Comparison of ENCODE assay signal across 9 mouse cellular contexts in the genomic region with DNA sequence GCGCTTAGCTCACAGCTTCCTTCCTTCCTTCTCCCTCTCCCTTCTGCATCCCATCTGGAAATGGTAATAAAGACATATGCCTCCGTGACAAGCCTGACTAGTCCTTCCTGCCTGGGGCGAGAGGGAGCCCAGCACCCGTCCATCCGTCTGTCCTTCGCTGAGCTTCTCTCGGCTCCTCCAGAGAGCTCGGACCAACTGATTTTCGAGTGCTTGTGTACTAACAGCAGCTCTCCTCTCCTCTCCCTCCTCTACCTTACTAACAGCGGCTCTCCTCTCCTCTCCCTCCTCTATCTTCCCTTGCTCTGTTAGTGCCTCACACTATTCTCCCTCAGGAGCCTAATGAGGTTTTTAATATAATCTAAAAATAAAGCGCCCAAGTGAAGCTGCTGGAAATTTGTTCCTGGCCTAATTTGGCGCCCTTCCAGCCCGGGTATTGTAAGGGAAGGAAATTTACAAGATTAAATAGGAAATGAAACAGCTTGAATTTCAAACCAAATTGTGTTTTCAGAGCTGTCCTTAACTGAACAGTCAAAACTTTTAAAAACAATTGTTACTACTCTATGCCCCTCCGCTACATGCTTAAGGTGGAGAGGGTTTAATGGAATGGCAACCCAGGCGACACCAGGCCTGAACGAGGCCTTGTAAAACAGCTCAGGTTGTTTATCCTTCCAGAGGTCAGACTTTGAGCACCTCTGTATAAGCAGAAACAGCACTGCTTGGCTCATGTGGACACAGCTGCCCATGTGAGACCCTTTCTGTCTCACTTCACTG. TPM values are rescaled to one million over a fixed set of nuclear protein-coding genes. Genes with fewer than 3 reads are reported as not detected.
A peak's percentile ranks its signal among the peaks of the same experiment; 100 is the strongest.
DNase-seq lines count a peak whose midpoint lies in the region; ATAC-seq lines count a peak whose summit lies in the region.
"Had no signal": no experiment of that assay in that cellular context is flagged by ENCODE, and none has a peak within 500 bp of the region (broad histone marks: within the 10 kb centered on the region; RNA-seq: fewer than 3 reads in every experiment).

No protein-coding gene starts in this region.

- H3K4me1 ChIP-seq in lung, embryonic 15.5 days: no peaks in the 10 kb centered on the region

- WGBS in lung, embryonic 15.5 days: 59% methylated on average over 16 of the region's 16 CpGs

- no peak for ATAC-seq in lung, embryonic 15.5 days (ENCODE audit: borderline replicate concordance, extremely low read depth, low FRiP score, low TSS enrichment)

- H3K9ac ChIP-seq in lung, embryonic 15.5 days: no peak overlapping the region

- no peak overlapping the region for H3K4me2 ChIP-seq in lung, embryonic 15.5 days

- peak; percentile 48 for DNase-seq in adrenal gland, postnatal 14 days
- no peak for DNase-seq in adrenal gland, postnatal 4 days (ENCODE audit: low spot score in 2 of 2)
- no peak for DNase-seq in lung, postnatal 4 days
- DNase-seq in kidney, adult 18-20 months: peak; percentile 28
- peak; percentile 34 for DNase-seq in right cerebral cortex, postnatal 14 days
- DNase-seq in frontal cortex, adult 2 months (ENCODE audit: extremely low spot score in 1 of 2, low spot score in 1 of 2): no peak
- DNase-seq in retina, embryonic 14.5 days (ENCODE audit: low spot score): no peak

- H3K4me3 ChIP-seq in lung, embryonic 15.5 days: no peak overlapping the region

- peak overlapping the region; percentile 61; the same call in 1 of the 2 replicates for H3K27ac ChIP-seq in lung, embryonic 15.5 days

- no peaks in the 10 kb centered on the region for H3K9me3 ChIP-seq in lung, embryonic 15.5 days

- no peaks in the 10 kb centered on the region for H3K27me3 ChIP-seq in lung, embryonic 15.5 days

- H3K36me3 ChIP-seq in lung, embryonic 15.5 days: peaks cover 58% of the 10 kb centered on the region

RNA-seq across cellular contexts. Expression of gene 1700010B08Rik, which starts 16.9 kb away (rescaled TPM):
- not detected in 2 replicates for total RNA-seq in adrenal gland, postnatal 14 days (2021)
- total RNA-seq in adrenal gland, postnatal 4 days (2021): not detected
- polyA plus RNA-seq in lung, embryonic 15.5 days (2015; fragmentation: Nextera tagmentation; extraction: Ambion mirVana): not detected in 2 replicates
- not detected in 2 replicates for polyA plus RNA-seq in frontal cortex, adult 2 months (2012; rRNA removed)
- total RNA-seq: neutrophil, adult 5-6 weeks had no signal

RNA-seq across cellular contexts. Expression of gene Vapb, which starts 35.0 kb away (rescaled TPM):
- 134 and 142 TPM in 2 replicates for total RNA-seq in adrenal gland, postnatal 14 days (2021)
- total RNA-seq in adrenal gland, postnatal 4 days (2021): 100 to 1,000 TPM; 127 to 130 TPM
- 9.1 and 12.8 TPM in 2 replicates for polyA plus RNA-seq in lung, embryonic 15.5 days (2015; fragmentation: Nextera tagmentation; extraction: Ambion mirVana)
- 56.0 and 58.3 TPM in 2 replicates for polyA plus RNA-seq in frontal cortex, adult 2 months (2012; rRNA removed)

RNA-seq across cellular contexts. Expression of gene Rab22a, which starts 42.7 kb away (rescaled TPM):
- total RNA-seq in adrenal gland, postnatal 14 days (2021): 33.0 and 35.4 TPM in 2 replicates
- 10 to 100 TPM; 34.6 to 35.0 TPM for total RNA-seq in adrenal gland, postnatal 4 days (2021)
- 33.0 and 34.3 TPM in 2 replicates for polyA plus RNA-seq in lung, embryonic 15.5 days (2015; fragmentation: Nextera tagmentation; extraction: Ambion mirVana)
- 16.4 and 17.3 TPM in 2 replicates for polyA plus RNA-seq in frontal cortex, adult 2 months (2012; rRNA removed)

Comparison
In these comparisons a context has a peak if more than half of its experiments do, and no peak if none do; other contexts are left out.
1. DNase-seq: peak in adrenal gland, postnatal 14 days (single experiment), kidney, adult 18-20 months (single experiment) and right cerebral cortex, postnatal 14 days (single experiment); none in adrenal gland, postnatal 4 days (0 of 2), lung, postnatal 4 days (0 of 2), frontal cortex, adult 2 months (0 of 2) and retina, embryonic 14.5 days (single experiment).